18 mouse cellular contexts compared by ENCODE assay signal in the genomic region with DNA sequence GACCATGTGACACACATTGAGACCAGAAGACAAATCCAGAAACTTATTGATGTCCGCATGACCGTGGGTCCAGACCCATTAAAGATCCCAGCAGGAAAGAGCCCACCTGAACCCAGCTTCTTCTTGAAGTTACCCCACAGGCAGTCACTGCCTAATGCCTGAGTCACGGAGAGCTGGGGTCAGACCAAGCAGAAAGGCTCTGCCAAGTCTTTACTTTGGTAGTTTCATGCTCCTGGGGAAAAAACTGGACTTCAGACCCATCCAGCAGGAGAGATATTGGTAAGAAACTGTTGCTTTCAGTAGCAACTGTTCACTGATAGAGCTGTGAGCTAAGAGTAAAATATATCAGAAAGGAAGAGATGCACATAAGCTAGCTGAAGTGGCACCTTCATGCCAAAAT.
"Had no signal": no experiment of that assay in that cellular context is flagged by ENCODE, and none has a peak within 500 bp of the region (broad histone marks: within the 10 kb centered on the region; RNA-seq: fewer than 3 reads in every experiment).

No protein-coding gene starts in this region.

- DNase-seq: lung, embryonic 14.5 days; lung, postnatal 10 days; lung, postnatal 4 days; midbrain, embryonic 14.5 days; retina, postnatal 1 day; right cerebral cortex, adult 18-20 months; right cerebral cortex, postnatal 25 days; right cerebral cortex, postnatal 4 days; spleen, adult 18-20 months; thymus, adult 18-20 months; thymus, postnatal 14 days; thymus, postnatal 36 days had no signal

- H3K9me3 ChIP-seq: midbrain, embryonic 10.5 days; midbrain, embryonic 12.5 days; neural tube, embryonic 13.5 days; neural tube, embryonic 15.5 days had no signal

- H3K4me3 ChIP-seq: midbrain, embryonic 10.5 days; midbrain, embryonic 12.5 days; myocyte; neural tube, embryonic 13.5 days; neural tube, embryonic 15.5 days had no signal

- H3K9ac ChIP-seq: lung, embryonic 14.5 days; midbrain, embryonic 12.5 days; neural tube, embryonic 13.5 days; neural tube, embryonic 15.5 days had no signal

- H3K4me1 ChIP-seq: midbrain, embryonic 10.5 days; midbrain, embryonic 12.5 days; neural tube, embryonic 13.5 days; neural tube, embryonic 15.5 days had no signal

- H3K27ac ChIP-seq: midbrain, embryonic 10.5 days; midbrain, embryonic 12.5 days; neural tube, embryonic 13.5 days; neural tube, embryonic 15.5 days had no signal

- ATAC-seq: midbrain, embryonic 16.5 days had no signal

- H3K27me3 ChIP-seq: midbrain, embryonic 12.5 days; neural tube, embryonic 13.5 days; neural tube, embryonic 15.5 days had no signal

- H3K36me3 ChIP-seq: midbrain, embryonic 10.5 days; midbrain, embryonic 12.5 days; neural tube, embryonic 13.5 days; neural tube, embryonic 15.5 days had no signal

- H3K4me2 ChIP-seq: lung, embryonic 14.5 days; midbrain, embryonic 12.5 days; neural tube, embryonic 13.5 days; neural tube, embryonic 15.5 days had no signal
